Mouse (Mus musculus) hindbrain, embryonic 15.5 days (tissue): ENCODE results near the gene Cpeb1. TPM values are rescaled to one million over a fixed set of nuclear protein-coding genes. Genes with fewer than 3 reads are reported as not detected.

ENCODE experiments used
- ATAC-seq: fragments of 200-750 bp; cut with Nextera tagmentation; 2 replicates; pipeline ENCODE4 v1.8.0; 2017; ENCODE audit warnings: low read depth, moderate number of reproducible peaks, moderate TSS enrichment; ENCODE audit not compliant: low FRiP score
- H3K27ac ChIP-seq: fragments of 300-500 bp; sonication (generic); replicated peaks from 2 replicates; pipeline ENCODE4 v1.5.1; 2015; ENCODE audit warnings: mild to moderate bottlenecking, inconsistent platforms
- H3K27me3 ChIP-seq: fragments of 300-500 bp; sonication (generic); 2 replicates; pipeline ENCODE4 v1.6.1; 2015; ENCODE audit warnings: control low read depth, inconsistent platforms
- H3K36me3 ChIP-seq: fragments of 300-500 bp; sonication (generic); 2 replicates; pipeline ENCODE4 v1.6.1; 2015; ENCODE audit warnings: control low read depth, inconsistent platforms
- H3K4me1 ChIP-seq: fragments of 300-500 bp; sonication (generic); replicated peaks from 2 replicates; pipeline ENCODE4 v1.6.1; 2015; ENCODE audit warnings: control low read depth, inconsistent platforms
- H3K4me2 ChIP-seq: fragments of 300-500 bp; sonication (generic); 2 replicates; pipeline ENCODE4 v1.6.1; 2015; ENCODE audit warnings: moderate library complexity, mild to moderate bottlenecking, inconsistent platforms
- H3K4me3 ChIP-seq: fragments of 300-500 bp; sonication (generic); 2 replicates; pipeline ENCODE4 v1.5.1; 2015; ENCODE audit warnings: mild to moderate bottlenecking, inconsistent platforms
- H3K9ac ChIP-seq: fragments of 300-500 bp; sonication (generic); 2 replicates; pipeline ENCODE4 v1.6.1; 2015; ENCODE audit warnings: inconsistent platforms
- H3K9me3 ChIP-seq: fragments of 300-500 bp; sonication (generic); 2 replicates; pipeline ENCODE4 v1.6.1; 2016; ENCODE audit warnings: control low read depth, inconsistent platforms
- WGBS: fragments of 180-500 bp; shearing (Covaris S2); methylation state at CpG from one replicate; pipeline ENCODE4 v1.1.7; 2015; 5-methylcytosine and 5-hydroxymethylcytosine counted together
- polyA plus RNA-seq: library from polyadenylated mRNA; unstranded; fragments of >200 nt; fragmentation: Nextera tagmentation; extraction: Ambion mirVana; gene quantifications from 2 replicates; pipeline ENCODE4 v1.2.1, GENCODE M21; 2015

The Cpeb1 gene
- polyA plus RNA-seq, 1 experiment from 2014 or later: 6.2 TPM

DNA sequence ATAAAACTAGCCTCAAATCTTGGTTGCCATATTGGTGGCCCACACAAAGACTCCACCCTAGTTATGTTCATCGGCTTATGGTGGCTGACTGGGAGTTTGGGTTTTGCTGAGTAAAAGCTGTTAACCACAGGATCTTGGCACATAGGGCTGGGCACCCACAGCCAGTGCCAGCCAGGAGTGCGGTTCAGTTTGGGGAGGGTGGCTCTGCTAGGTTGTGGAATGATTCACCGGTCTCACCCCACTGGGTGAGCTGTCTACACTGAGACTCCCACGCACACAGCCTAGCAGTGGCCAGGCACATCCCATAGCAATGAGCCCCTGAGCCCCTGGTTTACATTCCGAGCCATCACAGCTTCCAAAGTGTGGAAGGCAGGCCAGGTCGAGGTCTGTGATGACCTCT is 135.5 kb downstream of the Cpeb1 start:
- no peaks in the 10 kb centered on the region for H3K36me3 ChIP-seq
- WGBS: 95% methylated on average over 6 of the region's 6 CpGs
- H3K9ac ChIP-seq: no peak overlapping the region
- H3K4me3 ChIP-seq: no peak overlapping the region
- H3K4me2 ChIP-seq: no peak overlapping the region
- ATAC-seq: no peak
- H3K27ac ChIP-seq: no peak overlapping the region
- H3K27me3 ChIP-seq: no peaks in the 10 kb centered on the region
- H3K4me1 ChIP-seq: no peaks in the 10 kb centered on the region
- H3K9me3 ChIP-seq: no peaks in the 10 kb centered on the region

- no peak overlapping the region for H3K4me3 ChIP-seq
- H3K27me3 ChIP-seq: no peaks in the 10 kb centered on the region
- no peaks in the 10 kb centered on the region for H3K9me3 ChIP-seq
- H3K4me2 ChIP-seq: no peak overlapping the region
- WGBS: 77% methylated on average over 8 of the region's 8 CpGs
- H3K36me3 ChIP-seq: no peaks in the 10 kb centered on the region
- no peaks in the 10 kb centered on the region for H3K4me1 ChIP-seq
- no peak overlapping the region for H3K9ac ChIP-seq
- no peak for ATAC-seq
- no peak overlapping the region for H3K27ac ChIP-seq
Observed at GRCm38 (mm10) chr7:81315583-81315982, 139.7 kb downstream of the Cpeb1 start.

DNA sequence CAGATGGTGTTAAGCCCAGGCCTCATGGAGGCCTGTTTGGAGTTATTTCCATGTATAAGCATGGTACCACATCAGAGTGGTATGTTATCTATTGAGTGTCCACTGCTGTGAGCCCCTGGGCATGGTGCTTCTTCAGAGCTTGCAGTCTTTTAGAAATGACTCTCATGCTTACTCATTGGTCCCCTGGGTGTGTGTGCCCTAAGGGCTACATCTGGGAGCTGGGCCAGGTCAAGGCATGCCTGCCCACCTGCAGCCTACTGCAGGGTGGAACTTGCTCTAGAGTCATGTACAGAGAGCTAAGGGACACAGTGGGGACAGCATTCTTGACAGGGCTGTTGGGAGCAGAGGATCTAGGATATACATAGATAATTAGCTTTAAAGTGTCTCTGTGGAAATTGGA is 143.7 kb downstream of the Cpeb1 start:
- Histone ChIP-seq H3K4me2 (no peak overlapping the region), H3K4me1 (no peaks in the 10 kb centered on the region), H3K4me3 (no peak overlapping the region), H3K27ac (no peak overlapping the region), H3K27me3 (no peaks in the 10 kb centered on the region), H3K9ac (no peak overlapping the region), H3K9me3 (no peaks in the 10 kb centered on the region), H3K36me3 (no peaks in the 10 kb centered on the region)
- ATAC-seq: no peak

GRCm38 (mm10) chr7:81311130-81311529 is 144.1 kb downstream of the Cpeb1 start:
- H3K27ac ChIP-seq: no peak overlapping the region
- H3K4me3 ChIP-seq: no peak overlapping the region
- no peaks in the 10 kb centered on the region for H3K27me3 ChIP-seq
- no peaks in the 10 kb centered on the region for H3K4me1 ChIP-seq
- no peaks in the 10 kb centered on the region for H3K36me3 ChIP-seq
- no peak overlapping the region for H3K4me2 ChIP-seq
- no peak overlapping the region for H3K9ac ChIP-seq
- WGBS: 97% methylated on average over 1 of the region's 1 CpGs
- no peak for ATAC-seq
- H3K9me3 ChIP-seq: no peaks in the 10 kb centered on the region

DNA sequence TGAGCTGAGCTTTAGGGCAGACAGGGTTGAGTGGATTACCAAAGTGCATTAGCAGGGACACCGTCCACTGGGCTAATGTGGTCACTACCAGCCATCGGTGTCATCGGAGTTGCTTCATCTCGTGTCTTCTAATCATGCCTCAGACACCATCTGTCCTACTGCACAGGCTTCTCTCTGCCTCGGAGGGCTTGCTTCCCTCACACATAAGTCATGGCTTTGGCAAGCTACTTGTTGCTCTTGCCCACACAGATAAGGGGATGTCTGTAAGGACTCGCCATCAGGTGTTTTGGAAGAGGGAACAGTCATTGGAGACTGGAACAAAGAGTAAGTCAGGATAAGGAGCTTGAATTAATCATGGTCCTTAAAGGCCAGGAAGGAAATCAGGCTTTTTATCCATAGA is 146.0 kb downstream of the Cpeb1 start:
- Histone ChIP-seq H3K9me3 (no peaks in the 10 kb centered on the region), H3K27ac (no peak overlapping the region), H3K4me1 (no peaks in the 10 kb centered on the region), H3K4me3 (no peak overlapping the region), H3K9ac (no peak overlapping the region), H3K27me3 (no peaks in the 10 kb centered on the region), H3K4me2 (no peak overlapping the region), H3K36me3 (no peaks in the 10 kb centered on the region)
- 91% methylated on average over 6 of the region's 6 CpGs for WGBS
- ATAC-seq: no peak

- H3K36me3 ChIP-seq: no peaks in the 10 kb centered on the region
- no peak overlapping the region for H3K9ac ChIP-seq
- H3K27ac ChIP-seq: no peak overlapping the region
- H3K4me2 ChIP-seq: no peak overlapping the region
- ATAC-seq: no peak
- 76% methylated on average over 8 of the region's 8 CpGs for WGBS
- H3K9me3 ChIP-seq: no peaks in the 10 kb centered on the region
- H3K4me1 ChIP-seq: no peaks in the 10 kb centered on the region
- H3K4me3 ChIP-seq: no peak overlapping the region
- no peaks in the 10 kb centered on the region for H3K27me3 ChIP-seq
Observed at GRCm38 (mm10) chr7:81307735-81308134, 147.5 kb downstream of the Cpeb1 start.

GRCm38 (mm10) chr7:81304675-81305074 is 150.6 kb downstream of the Cpeb1 start:
- Histone ChIP-seq H3K36me3 (no peaks in the 10 kb centered on the region), H3K9me3 (no peaks in the 10 kb centered on the region), H3K27ac (no peak overlapping the region), H3K27me3 (no peaks in the 10 kb centered on the region), H3K4me2 (no peak overlapping the region), H3K4me1 (0 out of 2 replicates have a peak, but pooled peaks cover 3% of the 10 kb centered on the region), H3K4me3 (no peak overlapping the region), H3K9ac (no peak overlapping the region)
- WGBS: 92% methylated on average over 5 of the region's 5 CpGs
- ATAC-seq: no peak

- Histone ChIP-seq H3K27ac (no peak overlapping the region), H3K9ac (no peak overlapping the region), H3K27me3 (no peaks in the 10 kb centered on the region), H3K36me3 (no peaks in the 10 kb centered on the region), H3K9me3 (no peaks in the 10 kb centered on the region), H3K4me2 (no peak overlapping the region), H3K4me3 (no peak overlapping the region), H3K4me1 (0 out of 2 replicates have a peak, but pooled peaks cover 3% of the 10 kb centered on the region)
- 85% methylated on average over 5 of the region's 5 CpGs for WGBS
- ATAC-seq: no peak
Observed at GRCm38 (mm10) chr7:81304100-81304499, 151.2 kb downstream of the Cpeb1 start.

GRCm38 (mm10) chr7:81303682-81304081 is 151.6 kb downstream of the Cpeb1 start:
- Histone ChIP-seq H3K27me3 (no peaks in the 10 kb centered on the region), H3K27ac (no peak overlapping the region), H3K4me3 (no peak overlapping the region), H3K4me1 (0 out of 2 replicates have a peak, but pooled peaks cover 3% of the 10 kb centered on the region), H3K9me3 (no peaks in the 10 kb centered on the region), H3K36me3 (no peaks in the 10 kb centered on the region), H3K4me2 (no peak overlapping the region), H3K9ac (no peak overlapping the region)
- ATAC-seq: no peak
- 88% methylated on average over 2 of the region's 2 CpGs for WGBS

GRCm38 (mm10) chr7:81301323-81301722 is 153.9 kb downstream of the Cpeb1 start:
- Histone ChIP-seq H3K4me1 (0 out of 2 replicates have a peak, but pooled peaks cover 3% of the 10 kb centered on the region), H3K9ac (no peak overlapping the region), H3K27ac (no peak overlapping the region), H3K9me3 (no peaks in the 10 kb centered on the region), H3K4me3 (no peak overlapping the region), H3K27me3 (no peaks in the 10 kb centered on the region), H3K36me3 (no peaks in the 10 kb centered on the region), H3K4me2 (no peak overlapping the region)
- no peak for ATAC-seq
- 50% methylated on average over 7 of the region's 7 CpGs for WGBS

DNA sequence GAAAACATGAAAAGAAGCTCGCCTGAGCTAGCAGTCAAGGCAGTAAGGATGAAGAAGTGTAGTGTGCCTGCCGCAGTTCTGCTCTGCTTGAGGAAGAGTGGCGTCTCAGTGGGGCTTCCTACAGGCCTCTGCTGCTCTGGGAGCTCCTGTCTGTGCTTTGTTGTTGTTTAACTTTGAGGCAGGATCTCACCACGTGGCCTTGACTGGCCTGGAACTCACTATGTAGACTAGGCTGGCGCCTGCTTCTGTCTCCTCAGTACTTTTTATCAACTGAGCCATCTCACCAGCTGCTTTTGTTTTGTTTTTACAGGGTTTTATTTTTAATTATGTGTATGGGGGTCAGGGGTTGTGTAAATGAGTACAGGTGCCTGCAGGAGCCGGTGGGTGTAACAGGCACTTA is 157.1 kb downstream of the Cpeb1 start:
- Histone ChIP-seq H3K36me3 (no peaks in the 10 kb centered on the region), H3K9me3 (no peaks in the 10 kb centered on the region), H3K27me3 (no peaks in the 10 kb centered on the region), H3K4me1 (0 out of 2 replicates have a peak, but pooled peaks cover 3% of the 10 kb centered on the region), H3K27ac (no peak overlapping the region), H3K4me3 (no peak overlapping the region), H3K9ac (no peak overlapping the region), H3K4me2 (no peak overlapping the region)
- ATAC-seq: no peak
- WGBS: 43% methylated on average over 6 of the region's 6 CpGs
